Mouse (Mus musculus): Measurements from ENCODE around the gene Fscn1. TPM values are rescaled to one million over a fixed set of nuclear protein-coding genes. Genes with fewer than 3 reads are reported as not detected.

The Fscn1 gene
- polyA plus RNA-seq, 1 experiment, result 27.3 TPM

DNA sequence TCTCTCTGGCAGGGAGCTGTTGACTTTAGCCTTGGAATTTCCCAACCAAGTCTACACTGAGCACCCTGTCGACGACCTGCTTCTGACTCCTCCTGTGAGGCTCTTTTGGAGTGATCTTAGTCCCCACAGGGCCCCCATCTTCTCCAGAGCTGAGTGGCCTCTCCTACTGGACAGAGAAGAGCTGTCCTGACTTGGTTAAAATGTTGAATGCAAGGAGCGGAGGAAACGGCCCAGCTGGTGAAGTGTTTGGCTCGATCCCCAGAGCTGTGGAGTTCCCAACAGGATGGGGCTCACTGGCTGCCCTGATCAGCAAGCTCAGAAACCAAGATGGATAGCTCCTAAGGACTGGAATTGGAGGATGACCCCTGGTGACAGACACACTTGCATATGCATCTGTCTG lies 16.4 kb downstream of the Fscn1 start:
- Histone ChIP-seq H3K36me3 (ENCODE audit: control insufficient read depth, insufficient read depth, low read length) (no peaks in the 10 kb centered on the region), H3K27me3 (ENCODE audit: control insufficient read depth, insufficient read depth, low read length) (no peaks in the 10 kb centered on the region), H3K27ac (ENCODE audit: control insufficient read depth, insufficient read depth, low read depth, low read length) (no peak overlapping the region), H3K4me3 (ENCODE audit: control insufficient read depth, low read depth, low read length) (no peak overlapping the region), H3K4me1 (ENCODE audit: control insufficient read depth, insufficient read depth, low read length) (peaks cover 6% of the 10 kb centered on the region)
- TF ChIP-seq POLR2A (IDR thresholded peaks at IDR 0.05; ENCODE audit: control insufficient read depth, low read depth, low read length) (no peak), CTCF (IDR thresholded peaks at IDR 0.05; ENCODE audit: control insufficient read depth, insufficient read depth, insufficient replicate concordance, low read depth, low read length) (no peak)

DNA sequence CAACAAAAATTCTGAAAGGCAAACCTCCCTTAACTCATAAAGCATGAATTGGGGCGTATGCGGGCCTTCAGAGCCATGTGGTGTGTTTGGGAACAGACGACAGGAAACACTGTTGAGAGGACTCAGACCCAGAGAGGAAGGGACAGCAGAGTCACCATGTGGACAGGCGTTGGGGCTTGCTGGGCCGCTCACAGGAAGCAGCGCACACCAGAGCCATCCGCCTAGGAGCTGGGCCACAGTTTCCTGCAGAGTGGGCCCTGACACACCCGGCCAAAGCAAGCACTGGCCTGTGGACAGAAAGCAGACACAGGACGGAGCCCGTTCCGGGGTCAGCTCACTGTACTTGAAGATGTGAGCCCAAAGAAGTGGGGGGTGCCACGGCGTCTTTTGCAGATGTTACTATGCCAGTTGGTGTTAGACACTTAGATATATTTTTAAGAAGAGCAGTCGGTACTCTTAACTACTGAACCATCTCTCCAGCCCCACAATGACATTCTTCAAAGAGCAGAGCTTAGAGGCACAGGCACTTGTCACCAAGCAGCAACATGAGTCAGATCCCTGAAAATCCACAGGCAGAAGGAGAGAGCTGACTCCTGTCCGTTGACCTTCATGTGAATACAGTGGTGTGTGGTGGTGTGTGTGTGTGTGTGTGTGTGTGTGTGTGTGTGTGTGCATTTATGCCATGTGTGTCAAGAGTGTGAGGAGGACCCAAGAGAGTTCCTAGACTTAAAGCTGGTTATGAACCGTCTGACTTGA lies 22.1 kb downstream of the Fscn1 start:
- no peak for TF ChIP-seq POLR2A (IDR thresholded peaks at IDR 0.05; ENCODE audit: control insufficient read depth, low read depth, low read length)
- no peak for TF ChIP-seq CTCF (IDR thresholded peaks at IDR 0.05; ENCODE audit: control insufficient read depth, insufficient read depth, insufficient replicate concordance, low read depth, low read length)
- Histone ChIP-seq H3K4me3 (ENCODE audit: control insufficient read depth, low read depth, low read length) (no peak overlapping the region), H3K27ac (ENCODE audit: control insufficient read depth, insufficient read depth, low read depth, low read length) (no peak overlapping the region), H3K4me1 (ENCODE audit: control insufficient read depth, insufficient read depth, low read length) (peaks cover 4% of the 10 kb centered on the region), H3K36me3 (ENCODE audit: control insufficient read depth, insufficient read depth, low read length) (no peaks in the 10 kb centered on the region), H3K27me3 (ENCODE audit: control insufficient read depth, insufficient read depth, low read length) (no peaks in the 10 kb centered on the region)

DNA sequence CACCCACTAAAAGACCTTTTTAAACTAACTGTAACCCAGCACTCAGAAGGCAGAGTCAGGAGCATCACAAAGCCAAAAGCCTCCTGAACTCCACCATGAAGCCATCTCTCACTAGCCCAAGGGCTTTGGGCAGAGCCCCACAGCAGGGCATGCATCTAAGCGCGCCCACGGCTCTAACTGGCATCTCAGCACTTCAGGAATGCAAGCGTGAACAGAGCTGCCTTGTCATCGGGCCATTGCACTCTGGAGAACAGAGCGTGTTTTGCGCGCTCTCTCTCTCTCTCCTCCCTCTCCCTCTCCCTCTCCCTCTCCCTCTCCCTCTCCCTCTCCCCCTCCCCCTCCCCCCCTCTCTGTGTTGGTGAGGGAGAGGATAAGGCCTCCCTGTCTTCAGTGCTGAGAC lies 23.0 kb downstream of the Fscn1 start:
- H3K4me3 ChIP-seq (ENCODE audit: control insufficient read depth, low read depth, low read length), result no peak overlapping the region
- no peaks in the 10 kb centered on the region for H3K36me3 ChIP-seq (ENCODE audit: control insufficient read depth, insufficient read depth, low read length)
- TF ChIP-seq POLR2A (IDR thresholded peaks at IDR 0.05; ENCODE audit: control insufficient read depth, low read depth, low read length) (no peak), CTCF (IDR thresholded peaks at IDR 0.05; ENCODE audit: control insufficient read depth, insufficient read depth, insufficient replicate concordance, low read depth, low read length) (no peak)
- H3K4me1 ChIP-seq (ENCODE audit: control insufficient read depth, insufficient read depth, low read length), result peaks cover 4% of the 10 kb centered on the region
- no peak overlapping the region for H3K27ac ChIP-seq (ENCODE audit: control insufficient read depth, insufficient read depth, low read depth, low read length)
- no peaks in the 10 kb centered on the region for H3K27me3 ChIP-seq (ENCODE audit: control insufficient read depth, insufficient read depth, low read length)

DNA sequence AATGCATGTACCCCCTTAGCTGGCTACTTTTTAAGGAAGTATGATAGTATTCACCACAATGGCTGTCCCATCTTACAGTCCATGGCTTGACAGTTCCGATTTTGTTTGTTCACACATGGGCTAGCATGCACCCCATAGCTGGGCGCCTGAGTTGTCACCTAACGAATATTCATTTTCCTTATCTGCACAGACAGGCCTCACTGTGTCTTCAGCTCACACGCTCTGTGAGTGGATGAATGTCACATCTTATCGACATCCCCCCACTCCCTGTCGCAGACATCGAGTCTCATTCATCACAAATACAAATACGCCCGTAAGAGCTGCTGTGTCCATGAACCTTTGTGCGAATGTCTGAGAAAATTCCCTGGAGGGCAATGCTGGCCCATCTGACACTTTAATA lies 24.1 kb downstream of the Fscn1 start:
- no peak for TF ChIP-seq CTCF (IDR thresholded peaks at IDR 0.05; ENCODE audit: control insufficient read depth, insufficient read depth, insufficient replicate concordance, low read depth, low read length)
- no peak for TF ChIP-seq POLR2A (IDR thresholded peaks at IDR 0.05; ENCODE audit: control insufficient read depth, low read depth, low read length)
- Histone ChIP-seq H3K27me3 (ENCODE audit: control insufficient read depth, insufficient read depth, low read length) (no peaks in the 10 kb centered on the region), H3K27ac (ENCODE audit: control insufficient read depth, insufficient read depth, low read depth, low read length) (no peak overlapping the region), H3K4me1 (ENCODE audit: control insufficient read depth, insufficient read depth, low read length) (peaks cover 4% of the 10 kb centered on the region), H3K36me3 (ENCODE audit: control insufficient read depth, insufficient read depth, low read length) (no peaks in the 10 kb centered on the region), H3K4me3 (ENCODE audit: control insufficient read depth, low read depth, low read length) (no peak overlapping the region)

DNA sequence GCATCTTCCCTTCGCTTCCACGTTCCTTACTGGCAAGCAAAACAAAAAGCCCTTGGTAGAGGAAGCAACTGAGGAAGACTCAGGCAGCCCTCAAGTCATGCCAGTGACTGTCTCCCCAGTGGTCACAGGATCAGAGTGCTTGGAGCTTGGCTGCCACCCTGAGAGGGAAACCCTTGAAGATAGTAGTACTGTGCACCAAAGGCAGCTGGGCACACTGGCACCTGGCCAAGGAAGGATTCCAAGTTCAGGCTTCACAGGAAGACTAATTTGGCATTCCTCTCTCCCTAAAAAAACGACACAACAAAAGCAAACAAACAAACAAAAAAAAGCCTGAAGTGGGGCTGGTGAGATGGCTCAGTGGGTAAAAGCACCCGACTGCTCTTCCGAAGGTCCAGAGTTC lies 28.4 kb downstream of the Fscn1 start:
- no peaks in the 10 kb centered on the region for H3K27me3 ChIP-seq (ENCODE audit: control insufficient read depth, insufficient read depth, low read length)
- TF ChIP-seq POLR2A (IDR thresholded peaks at IDR 0.05; ENCODE audit: control insufficient read depth, low read depth, low read length), result no peak
- TF ChIP-seq CTCF (IDR thresholded peaks at IDR 0.05; ENCODE audit: control insufficient read depth, insufficient read depth, insufficient replicate concordance, low read depth, low read length), result no peak
- no peak overlapping the region for H3K27ac ChIP-seq (ENCODE audit: control insufficient read depth, insufficient read depth, low read depth, low read length)
- no peak overlapping the region for H3K4me3 ChIP-seq (ENCODE audit: control insufficient read depth, low read depth, low read length)
- H3K4me1 ChIP-seq (ENCODE audit: control insufficient read depth, insufficient read depth, low read length), result peaks cover 4% of the 10 kb centered on the region
- no peaks in the 10 kb centered on the region for H3K36me3 ChIP-seq (ENCODE audit: control insufficient read depth, insufficient read depth, low read length)

DNA sequence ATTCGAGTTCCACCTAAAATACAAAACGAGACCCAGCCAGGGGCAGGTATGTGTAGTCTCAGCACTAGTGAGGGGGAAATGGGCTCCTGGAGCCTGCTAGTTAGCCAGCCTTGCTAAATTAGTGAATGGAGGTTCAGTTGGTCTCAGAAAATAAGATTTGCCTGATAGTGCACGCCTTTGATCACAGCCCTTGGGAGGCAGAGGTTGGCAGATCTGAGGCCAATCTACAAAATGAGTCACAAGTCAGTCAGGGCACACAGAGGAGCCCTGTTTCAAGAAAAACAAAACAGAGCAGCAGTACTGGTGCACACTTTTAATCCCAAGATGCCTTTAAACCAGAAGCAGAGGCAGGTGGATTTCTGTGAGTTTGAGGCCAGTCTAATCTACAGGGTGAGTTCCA lies 29.0 kb downstream of the Fscn1 start:
- TF ChIP-seq CTCF (IDR thresholded peaks at IDR 0.05; ENCODE audit: control insufficient read depth, insufficient read depth, insufficient replicate concordance, low read depth, low read length), result no peak
- TF ChIP-seq POLR2A (IDR thresholded peaks at IDR 0.05; ENCODE audit: control insufficient read depth, low read depth, low read length), result no peak
- Histone ChIP-seq H3K36me3 (ENCODE audit: control insufficient read depth, insufficient read depth, low read length) (no peaks in the 10 kb centered on the region), H3K27me3 (ENCODE audit: control insufficient read depth, insufficient read depth, low read length) (no peaks in the 10 kb centered on the region), H3K4me3 (ENCODE audit: control insufficient read depth, low read depth, low read length) (no peak overlapping the region), H3K27ac (ENCODE audit: control insufficient read depth, insufficient read depth, low read depth, low read length) (no peak overlapping the region), H3K4me1 (ENCODE audit: control insufficient read depth, insufficient read depth, low read length) (peaks cover 4% of the 10 kb centered on the region)

DNA sequence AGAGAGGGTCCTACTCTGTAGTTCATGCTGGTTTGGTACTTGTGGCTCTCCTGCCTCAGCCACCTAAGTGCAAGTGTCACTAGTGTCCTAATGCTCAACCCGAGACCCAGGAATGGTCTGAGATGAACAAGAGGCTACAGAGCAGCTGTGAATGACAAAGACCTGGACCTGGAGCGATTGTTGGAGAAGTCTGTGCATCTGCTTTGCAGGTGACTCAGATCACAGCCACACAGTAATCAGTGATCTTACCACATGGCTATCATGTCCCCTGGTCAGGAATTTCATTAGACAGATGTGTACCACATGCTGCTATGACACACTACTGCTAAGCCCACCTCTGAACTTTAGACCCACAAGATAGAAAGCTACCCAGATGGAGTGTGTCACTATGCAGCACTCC lies 34.6 kb downstream of the Fscn1 start:
- H3K36me3 ChIP-seq (ENCODE audit: control insufficient read depth, insufficient read depth, low read length), result no peaks in the 10 kb centered on the region
- H3K27me3 ChIP-seq (ENCODE audit: control insufficient read depth, insufficient read depth, low read length), result no peaks in the 10 kb centered on the region
- no peak overlapping the region for H3K27ac ChIP-seq (ENCODE audit: control insufficient read depth, insufficient read depth, low read depth, low read length)
- no peak overlapping the region for H3K4me3 ChIP-seq (ENCODE audit: control insufficient read depth, low read depth, low read length)
- TF ChIP-seq POLR2A (IDR thresholded peaks at IDR 0.05; ENCODE audit: control insufficient read depth, low read depth, low read length), result no peak
- no peak for TF ChIP-seq CTCF (IDR thresholded peaks at IDR 0.05; ENCODE audit: control insufficient read depth, insufficient read depth, insufficient replicate concordance, low read depth, low read length)
- H3K4me1 ChIP-seq (ENCODE audit: control insufficient read depth, insufficient read depth, low read length), result no peaks in the 10 kb centered on the region
